Comparison of ENCODE assay signal across 27 mouse cellular contexts in genomic region chr19:20954815-20955214, GRCm38 (mm10). TPM values are rescaled to one million over a fixed set of nuclear protein-coding genes. Genes with fewer than 3 reads are reported as not detected.
DNase-seq lines count a peak whose midpoint lies in the region.
"Had no signal": no experiment of that assay in that cellular context is flagged by ENCODE, and none has a peak within 500 bp of the region (broad histone marks: within the 10 kb centered on the region; RNA-seq: fewer than 3 reads in every experiment).

No protein-coding gene starts in this region.

- DNase-seq in cerebellum, adult 11-12 months: peak; percentile 2
- no peak for DNase-seq in cerebellum, adult 8-10 months
- peak; percentile 6 for DNase-seq in layer of hippocampus, adult 11-12 months (ENCODE audit: low spot score)
- DNase-seq in layer of hippocampus, adult 9-10 months (ENCODE audit: low spot score): no peak
- DNase-seq in cerebellum, adult 9-11 months: peak; percentile 4
- peak; percentile 6 for DNase-seq in layer of hippocampus, adult 9-11 months
- DNase-seq in frontal cortex, adult 2 months (ENCODE audit: extremely low spot score in 1 of 2, low spot score in 1 of 2): no peak
- DNase-seq in heart, postnatal 4 days: no peak
- DNase-seq: adrenal gland, adult 8-10 months; embryo, embryonic 11 days; gastrocnemius, postnatal 10 days; kidney, adult 11 months; kidney, postnatal 36 days; liver; liver, postnatal 0 days; right cerebral cortex, adult 18-20 months had no signal

RNA-seq across cellular contexts. Expression of gene Tmc1, which starts 0.8 kb away (rescaled TPM):
- polyA plus RNA-seq in frontal cortex, adult 2 months (2012; rRNA removed): 0.36 and 0.67 TPM in 2 replicates
- total RNA-seq in heart, postnatal 4 days (2021): not detected
- total RNA-seq: gastrocnemius, postnatal 10 days; granulocyte monocyte progenitor cell, adult 5-6 weeks; hematopoietic stem cell, adult 5-6 weeks had no signal
- polyA plus RNA-seq: erythroblast, embryonic 14.5 days; forebrain, embryonic 14.5 days; heart, embryonic 10.5 days; heart, embryonic 16.5 days; limb, embryonic 10.5 days; liver, postnatal 0 days; lung, postnatal 0 days; macrophage; stomach, embryonic 16.5 days; thymus, postnatal 0 days had no signal

Comparison
In these comparisons a context has a peak if more than half of its experiments do, and no peak if none do; other contexts are left out.
1. DNase-seq: peak in cerebellum, adult 11-12 months (single experiment), layer of hippocampus, adult 11-12 months (single experiment), cerebellum, adult 9-11 months (single experiment) and layer of hippocampus, adult 9-11 months (single experiment); none in cerebellum, adult 8-10 months (single experiment), layer of hippocampus, adult 9-10 months (single experiment), frontal cortex, adult 2 months (0 of 2) and heart, postnatal 4 days (single experiment).